Mouse (Mus musculus) Muller cell, postnatal 12 days (primary cell): ENCODE data around the gene AC124108.1.

Source experiments
- DNase-seq: peaks from one replicate; pipeline ENCODE4 v3.0.0-alpha.2; 2015; ENCODE audit errors: inconsistent ontology term

The AC124108.1 gene

DNA sequence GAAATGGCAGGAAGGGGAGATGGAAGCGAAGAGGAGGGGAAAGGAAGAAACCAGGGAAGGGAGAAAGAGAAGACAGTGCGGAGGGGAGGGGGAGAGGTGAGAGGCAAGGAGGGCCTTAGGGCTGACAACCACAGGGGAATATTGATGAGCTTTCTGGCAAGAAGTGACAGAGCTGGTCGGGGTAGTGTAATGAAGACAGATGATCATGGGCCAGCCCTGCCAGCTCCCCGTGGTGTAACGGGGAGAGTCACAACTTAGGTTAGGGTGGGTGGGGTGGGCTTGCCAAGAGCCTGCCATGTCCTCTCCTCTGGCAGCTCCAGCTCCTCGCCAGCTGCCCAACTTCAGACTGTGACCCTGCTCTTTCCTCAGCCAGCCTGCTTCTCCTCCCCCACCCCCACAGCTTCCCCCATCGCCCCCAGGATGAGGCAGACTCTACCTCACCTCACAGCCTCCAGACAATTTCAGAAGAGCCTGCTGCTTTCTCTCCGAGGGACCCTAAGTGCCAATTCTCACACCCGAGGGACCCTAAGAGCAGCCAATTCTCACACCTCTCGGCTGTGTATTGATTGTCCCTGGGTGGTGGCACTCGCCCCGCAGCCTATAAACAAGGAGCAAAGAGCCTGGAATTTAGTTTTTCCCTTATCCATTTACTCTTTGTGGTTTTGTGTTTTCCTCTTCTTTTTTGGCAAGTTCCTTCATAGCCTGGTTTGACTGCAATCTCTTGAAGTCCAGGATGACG is 26.3 kb upstream of the AC124108.1 start:
- no peak for DNase-seq

GRCm38 (mm10) chr1:132165859-132166258 is 25.4 kb upstream of the AC124108.1 start:
- DNase-seq = no peak

DNA sequence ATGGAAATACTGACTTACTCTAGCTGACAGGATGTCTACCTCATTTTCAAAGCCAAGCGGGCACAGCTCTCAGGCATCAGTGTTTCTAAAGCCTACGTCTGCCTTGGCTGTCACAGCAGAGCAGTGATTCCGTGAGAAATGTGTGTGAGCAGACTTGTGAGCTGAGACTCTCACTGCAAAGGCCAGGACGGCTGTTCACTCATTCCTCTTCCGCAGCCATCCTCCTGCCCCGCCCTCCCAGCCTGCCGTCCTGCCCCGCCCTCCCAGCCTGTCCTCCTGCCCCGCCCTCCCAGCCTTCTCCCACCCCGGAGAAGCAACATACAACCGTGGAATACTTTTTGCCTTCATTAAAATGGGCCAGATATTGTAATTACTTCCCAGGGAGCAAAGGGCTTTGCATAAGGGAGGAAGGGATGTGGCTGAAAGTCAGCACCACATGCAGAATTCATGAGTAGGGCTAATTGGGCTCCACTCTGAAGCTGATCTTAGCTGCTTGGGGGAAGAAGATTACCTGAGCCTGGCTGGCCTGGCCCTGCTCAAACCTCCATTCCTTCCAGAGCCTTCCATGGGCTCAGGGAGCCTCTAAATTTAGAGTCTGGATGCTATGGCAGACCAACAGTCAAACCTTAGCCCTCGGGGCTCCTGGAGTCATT is 23.0 kb upstream of the AC124108.1 start:
- DNase-seq = peak; percentile 67

DNA sequence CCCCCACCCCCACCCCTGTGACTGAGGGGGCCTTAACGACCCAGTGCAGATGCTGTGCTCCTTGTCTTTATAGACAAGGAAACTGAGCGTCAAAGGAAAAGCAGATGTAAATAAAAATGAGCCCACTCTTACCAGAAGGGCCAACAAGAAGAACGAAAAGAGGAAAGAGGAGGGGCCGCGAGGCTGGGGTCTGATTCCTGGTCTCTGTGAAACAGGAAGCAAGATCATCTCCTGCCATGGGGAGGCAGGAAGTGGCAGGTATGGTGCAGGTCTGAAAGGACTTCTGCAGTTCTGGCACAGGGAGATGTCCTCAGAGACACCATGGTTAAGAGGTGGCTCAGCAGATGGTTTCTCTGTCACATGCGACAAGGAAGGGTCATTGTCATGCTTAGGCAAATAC is 20.6 kb upstream of the AC124108.1 start:
- no peak for DNase-seq

GRCm38 (mm10) chr1:132171619-132172018 is 19.6 kb upstream of the AC124108.1 start:
- no peak for DNase-seq

GRCm38 (mm10) chr1:132186303-132186702 is 5.0 kb upstream of the AC124108.1 start:
- DNase-seq = no peak

- no peak for DNase-seq
Measured at GRCm38 (mm10) chr1:132188442-132189066, 2.7 kb upstream of the AC124108.1 start.

DNA sequence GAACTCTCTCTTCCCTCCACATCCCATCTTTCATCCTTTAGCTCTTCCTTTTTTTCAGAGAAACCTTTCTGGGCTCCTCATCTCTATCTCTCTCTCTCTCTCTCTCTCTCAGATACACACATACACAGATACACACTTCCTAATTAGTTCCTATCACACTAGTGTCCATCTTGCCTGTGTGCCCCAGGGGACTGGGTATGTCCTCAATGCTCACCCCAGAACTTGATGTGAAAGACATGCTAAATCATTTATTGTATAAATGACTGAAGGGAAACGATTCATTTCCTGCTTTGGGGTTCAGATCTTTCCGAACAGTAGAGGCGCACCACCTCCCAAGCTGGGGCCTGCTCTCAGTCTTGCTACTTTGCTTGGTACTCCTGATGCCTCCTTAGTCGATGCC is 2.0 kb upstream of the AC124108.1 start:
- DNase-seq = no peak

DNA sequence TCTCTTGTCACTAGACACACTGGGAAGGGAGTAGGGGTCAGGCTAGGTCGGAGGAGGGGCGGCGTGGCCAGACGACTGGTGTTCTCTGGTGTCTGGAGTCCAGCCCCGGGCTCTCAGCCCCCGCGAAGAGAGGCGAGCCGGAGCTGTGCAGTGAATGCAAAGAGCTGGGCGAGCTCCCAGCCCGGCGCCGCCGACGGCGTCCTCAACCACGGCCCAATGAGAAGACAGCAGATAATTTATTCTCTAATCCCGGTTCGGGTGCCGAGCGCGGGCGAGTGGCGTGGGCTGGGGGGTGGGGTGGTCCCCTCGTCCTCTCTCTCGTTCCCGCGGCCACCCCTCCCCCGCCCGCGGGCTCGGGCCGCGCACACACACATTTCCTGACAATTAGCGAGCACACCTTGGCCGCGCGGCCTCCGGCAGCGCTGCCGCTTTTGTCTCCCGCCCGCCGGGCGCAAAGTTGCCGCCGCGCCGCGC is 1.2 kb upstream of the AC124108.1 start:
- DNase-seq = peak; percentile 63

- DNase-seq = no peak
Measured at GRCm38 (mm10) chr1:132190621-132191092, 600 bp upstream of the AC124108.1 start.

DNA sequence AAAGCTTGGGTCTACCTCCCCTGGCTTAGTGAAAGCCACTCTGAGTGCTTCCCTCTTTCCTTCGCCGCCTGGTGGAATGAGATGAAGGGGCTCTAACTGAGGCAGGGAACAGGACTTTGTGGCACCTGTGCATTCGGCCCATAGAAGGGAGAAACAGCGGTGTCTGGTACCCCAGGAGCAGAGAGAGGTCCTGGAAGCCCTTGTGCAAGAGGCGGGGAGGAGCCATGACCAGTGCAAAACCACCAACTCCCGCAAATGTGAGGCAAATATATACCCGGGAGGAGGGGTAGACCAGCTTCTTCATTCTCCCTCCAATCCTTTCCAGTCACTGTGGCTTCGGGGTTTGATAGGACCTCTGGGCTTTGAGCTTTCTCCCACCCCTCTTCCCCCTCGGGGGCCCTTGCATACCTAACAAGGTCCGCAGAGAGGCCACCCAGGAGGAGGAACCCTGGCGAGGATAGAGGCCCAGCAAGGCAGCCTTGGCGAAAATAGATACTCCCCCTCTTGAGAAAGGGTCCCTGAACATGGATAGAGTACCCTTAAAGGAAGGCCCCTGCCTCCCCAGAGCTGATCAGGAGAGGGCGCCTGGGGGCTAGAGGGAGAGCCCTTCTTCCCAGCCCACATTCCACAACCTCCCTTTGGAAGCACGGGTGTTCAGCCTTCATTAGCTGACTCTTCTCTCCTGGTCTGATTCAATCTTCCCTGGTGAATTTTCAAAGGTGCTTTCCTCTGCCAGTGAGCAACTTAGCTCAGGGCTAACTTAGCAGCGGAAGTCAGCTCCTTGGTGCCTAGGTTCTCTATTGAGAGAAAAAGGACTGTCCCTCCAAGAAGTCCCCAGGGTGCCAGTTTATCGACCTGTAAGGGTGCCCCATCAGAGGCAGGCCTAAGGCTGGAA is 776 bp downstream of the AC124108.1 start:
- peak; percentile 66 for DNase-seq

DNA sequence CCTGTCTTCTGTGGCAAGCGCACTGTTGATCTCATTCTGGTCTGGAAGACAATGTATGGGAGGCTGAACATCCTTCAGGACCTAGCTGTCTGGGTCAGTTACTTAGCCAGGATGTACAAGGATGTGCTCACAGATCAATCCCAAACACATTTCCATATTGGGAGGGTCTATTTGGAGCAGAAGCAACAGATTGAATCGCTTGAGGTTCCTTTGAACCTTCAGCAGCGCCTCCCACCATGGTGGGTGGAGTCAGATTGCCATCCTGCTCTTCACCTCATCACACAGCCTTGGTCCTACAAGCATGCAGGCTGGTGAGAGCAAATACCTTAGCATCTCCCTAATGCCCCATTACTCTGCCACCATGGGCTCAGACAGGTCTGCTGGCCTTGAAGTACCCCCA is 2.5 kb downstream of the AC124108.1 start:
- no peak for DNase-seq

- no peak for DNase-seq
Measured at GRCm38 (mm10) chr1:132194624-132195023, 3.4 kb downstream of the AC124108.1 start.

GRCm38 (mm10) chr1:132195100-132195499 is 3.8 kb downstream of the AC124108.1 start:
- no peak for DNase-seq

- DNase-seq = no peak
Measured at GRCm38 (mm10) chr1:132195681-132196080, 4.4 kb downstream of the AC124108.1 start.

DNA sequence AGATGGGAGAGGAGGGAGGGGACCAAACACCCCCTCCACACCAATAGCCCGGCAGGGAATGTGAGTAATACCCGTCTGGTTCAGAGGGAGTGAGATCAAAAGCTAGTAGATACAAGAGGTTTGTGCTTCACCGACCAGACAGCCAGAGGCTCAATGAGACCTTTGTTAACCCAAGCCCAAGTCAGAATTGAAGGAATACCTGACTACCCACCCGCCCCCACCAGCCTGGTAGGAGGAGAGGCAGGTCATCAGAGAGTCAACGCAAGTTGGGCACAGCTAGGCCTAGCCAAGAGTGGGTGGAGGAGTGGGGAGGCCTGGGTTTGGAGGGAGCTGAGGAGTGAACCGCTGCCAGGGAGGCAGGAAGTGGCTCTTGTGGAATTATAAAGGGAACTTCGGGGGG is 5.1 kb downstream of the AC124108.1 start:
- DNase-seq = peak; percentile 86

DNA sequence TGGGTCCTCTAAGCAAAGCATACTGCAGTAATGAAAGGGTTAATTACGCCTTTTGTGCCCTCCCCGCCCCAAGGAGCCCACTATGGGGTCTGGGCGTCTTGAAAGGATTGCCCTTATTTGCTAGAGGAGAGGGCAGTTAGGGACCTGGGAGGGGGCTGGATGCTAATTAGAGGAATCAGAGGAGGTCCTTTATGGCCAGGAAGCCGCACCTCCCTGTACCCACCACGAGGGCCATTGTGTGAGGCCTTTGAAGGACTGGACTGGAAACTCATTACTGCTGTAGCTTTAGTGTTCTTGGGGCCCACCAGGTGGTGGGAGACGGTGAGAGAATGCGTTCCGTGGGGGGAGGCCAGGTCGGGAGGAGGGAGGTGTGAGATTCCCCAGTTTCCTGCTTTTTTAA is 6.4 kb downstream of the AC124108.1 start:
- DNase-seq = no peak

DNA sequence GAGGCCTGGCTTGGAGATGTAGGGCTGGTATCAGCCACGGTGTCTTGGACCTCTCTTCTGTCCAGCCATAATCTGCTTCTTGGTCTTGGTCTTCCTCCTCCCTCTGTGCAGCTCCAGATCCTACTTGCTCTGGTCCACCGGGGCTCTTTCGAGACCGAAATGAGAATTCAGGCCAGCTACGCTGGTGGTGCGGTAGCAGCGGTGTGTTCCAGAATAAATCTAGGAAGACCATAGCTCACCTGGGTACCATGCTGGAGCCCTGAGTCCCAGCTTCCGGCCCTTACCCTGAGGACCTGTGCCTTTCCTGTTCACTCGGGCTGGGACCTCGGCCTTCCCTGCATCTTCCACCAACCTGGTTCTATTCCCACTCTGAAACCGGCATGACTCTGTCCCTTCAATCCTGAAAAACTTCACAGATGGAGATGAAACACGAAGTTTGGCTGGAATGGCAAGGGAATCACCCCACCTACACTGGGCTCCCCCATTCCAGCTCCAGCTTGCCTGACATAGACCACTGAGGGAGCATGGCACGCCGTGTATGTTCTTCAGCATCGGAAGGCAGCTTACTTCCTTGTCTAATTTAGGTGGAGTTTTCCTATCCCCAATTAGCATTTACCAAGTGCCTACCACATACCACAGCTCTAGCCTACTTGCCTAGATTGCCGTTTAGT is 7.3 kb downstream of the AC124108.1 start:
- DNase-seq = no peak

- DNase-seq = peak; percentile 81
Measured at GRCm38 (mm10) chr1:132199244-132199643, 8.0 kb downstream of the AC124108.1 start.

DNA sequence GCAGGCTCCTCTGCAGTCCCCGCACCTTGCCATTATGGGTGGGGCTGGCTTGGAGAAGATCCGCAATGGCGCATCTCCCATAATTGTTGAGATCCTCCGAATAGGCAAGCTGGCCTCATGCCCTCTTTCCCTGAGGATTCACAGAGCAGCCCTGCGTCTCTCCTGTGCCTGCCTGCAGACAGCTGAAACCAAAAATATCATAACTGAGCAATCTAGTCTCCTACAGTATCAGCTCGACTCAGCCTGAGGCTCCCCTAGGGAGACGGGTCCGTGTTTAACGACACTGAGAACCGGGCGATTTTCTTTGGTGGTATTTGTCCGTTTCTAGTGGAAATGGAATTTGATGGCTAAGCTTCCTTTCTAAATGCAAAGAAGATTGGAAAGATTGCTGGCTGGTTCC is 8.7 kb downstream of the AC124108.1 start:
- no peak for DNase-seq
